Mouse (Mus musculus) heart, adult 2 months (tissue): ENCODE measurements at regions not wholly inside any gene's neighbourhood (a gene's known extent, or its start where the extent isn't known, plus 50 kb on each side); places are given as distances from the start of the nearest gene placed in this dataset.

Experiments
- CTCF ChIP-seq: fragments of 200-600 bp; IDR thresholded peaks from 2 replicates; pipeline ENCODE4 v1.8.1; 2022; ENCODE audit warnings: antibody characterized with exemption, mild to moderate bottlenecking, moderate library complexity
- EP300 ChIP-seq: fragments of 200-500 bp; IDR thresholded peaks from 2 replicates; pipeline ENCODE4 v1.6.1; 2011; ENCODE audit warnings: low read depth, low read length, control low read depth; ENCODE audit not compliant: insufficient read depth

- no peak for TF ChIP-seq CTCF
- no peak for TF ChIP-seq EP300
These were observed 54.8 kb upstream of the Rgs4 start for GRCm38 (mm10) chr1:169802053-169802830.
